Mouse (Mus musculus) small intestine, adult 2 months (tissue): Measurements from ENCODE around the gene Inka2. TPM values are rescaled to one million over a fixed set of nuclear protein-coding genes. Genes with fewer than 3 reads are reported as not detected.

Experiments used
- H3K27ac ChIP-seq: fragments of 200-500 bp; 2 replicates; pipeline ENCODE4 v1.5.1; 2012; ENCODE audit warnings: low read depth, low read length, control low read depth, inconsistent platforms; ENCODE audit not compliant: insufficient read depth
- H3K27me3 ChIP-seq: fragments of 200-500 bp; 2 replicates; pipeline ENCODE4 v1.6.1; 2012; ENCODE audit warnings: mild to moderate bottlenecking, moderate library complexity, low read length, inconsistent platforms; ENCODE audit not compliant: control insufficient read depth, insufficient read depth
- H3K36me3 ChIP-seq: fragments of 200-500 bp; 2 replicates; pipeline ENCODE4 v1.6.1; 2012; ENCODE audit warnings: mild to moderate bottlenecking, low read length, control low read depth, inconsistent platforms; ENCODE audit not compliant: control insufficient read depth, insufficient read depth
- H3K4me1 ChIP-seq: fragments of 200-500 bp; 2 replicates; pipeline ENCODE4 v1.6.1; 2012; ENCODE audit warnings: low read length, inconsistent platforms, mixed read lengths; ENCODE audit not compliant: control insufficient read depth, insufficient read depth, insufficient read length
- H3K4me3 ChIP-seq: fragments of 200-500 bp; 2 replicates; pipeline ENCODE4 v1.5.1; 2012; ENCODE audit warnings: low read depth, mild to moderate bottlenecking, control low read depth, inconsistent platforms, low read length, moderate library complexity
- CTCF ChIP-seq: fragments of 200-500 bp; IDR thresholded peaks from 2 replicates; pipeline ENCODE4 v1.5.1; 2012; ENCODE audit warnings: low read depth, mild to moderate bottlenecking, control low read depth, inconsistent platforms, low read length, moderate library complexity, mixed read lengths; ENCODE audit not compliant: insufficient replicate concordance, insufficient read length; ENCODE audit errors: extremely low read depth
- POLR2A ChIP-seq: fragments of 200-500 bp; IDR thresholded peaks from 2 replicates; pipeline ENCODE4 v1.6.1; 2012; ENCODE audit warnings: low read depth, mild to moderate bottlenecking, control low read depth, inconsistent platforms, low read length, moderate library complexity
- WGBS: fragments of 180-500 bp; shearing (Covaris S2); methylation state at CpG from one replicate; pipeline ENCODE4 v1.1.7; 2018; 5-methylcytosine and 5-hydroxymethylcytosine counted together
- polyA plus RNA-seq: library from polyadenylated mRNA; depleted of rRNA; stranded (reverse); fragments of >200 nt; gene quantifications from 2 replicates; pipeline ENCODE4 v1.2.3, GENCODE M21; 2012

Gene Inka2
- polyA plus RNA-seq, 1 experiment, result 0.80 TPM

DNA sequence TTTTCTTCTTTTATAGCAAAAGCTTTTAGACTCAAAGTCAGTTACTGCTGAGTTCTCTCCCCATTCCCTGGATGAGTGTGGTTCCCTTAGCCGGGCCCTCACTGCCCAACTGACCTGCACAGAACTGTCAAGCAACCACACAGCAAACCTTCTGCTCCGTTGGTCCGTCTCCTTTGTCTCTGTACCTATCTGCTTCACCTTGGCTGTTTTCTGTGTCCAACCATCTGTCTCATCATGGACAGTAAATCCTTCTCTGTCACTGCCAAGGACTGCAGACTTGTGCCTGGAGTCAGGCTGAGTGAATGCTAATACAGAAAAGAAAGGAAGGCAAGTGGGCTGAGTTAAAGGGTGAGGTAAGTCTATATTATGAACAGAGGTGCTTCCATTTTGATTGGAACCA, 34.6 kb upstream of the Inka2 start:
- H3K4me3 ChIP-seq, result no peak overlapping the region
- TF ChIP-seq POLR2A (no peak), CTCF (no peak)

DNA sequence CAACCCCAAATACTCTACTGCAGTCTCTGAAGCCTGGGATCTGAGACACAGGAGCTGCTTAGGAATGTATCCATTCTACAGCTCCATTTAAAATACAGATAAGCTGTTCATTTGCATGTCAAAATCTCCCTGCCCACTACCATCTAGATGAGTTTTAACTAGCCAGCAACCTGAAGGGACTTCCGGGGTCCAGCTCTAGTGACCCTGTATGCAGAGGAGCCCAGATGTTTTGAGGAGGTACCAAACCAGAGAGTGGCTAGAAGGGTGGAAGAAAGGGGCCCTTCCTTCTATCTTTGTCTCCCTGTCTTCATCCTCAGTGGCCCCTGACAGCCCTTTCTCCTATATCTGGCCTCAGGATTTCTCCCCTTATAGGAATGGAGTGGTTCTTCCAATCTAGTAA, 33.6 kb upstream of the Inka2 start:
- no peak overlapping the region for H3K27ac ChIP-seq
- TF ChIP-seq POLR2A, result no peak
- TF ChIP-seq CTCF, result no peak
- H3K27me3 ChIP-seq, result no peaks in the 10 kb centered on the region
- WGBS, result 83% methylated on average over 1 of the region's 1 CpGs
- H3K4me1 ChIP-seq, result no peaks in the 10 kb centered on the region
- H3K36me3 ChIP-seq, result no peaks in the 10 kb centered on the region
- H3K4me3 ChIP-seq, result no peak overlapping the region

More for the DNA sequence above, 34.6 kb upstream of the Inka2 start:
- H3K27me3 ChIP-seq, result no peaks in the 10 kb centered on the region
- no peaks in the 10 kb centered on the region for H3K4me1 ChIP-seq
- no peak overlapping the region for H3K27ac ChIP-seq
- 85% methylated on average over 3 of the region's 3 CpGs for WGBS
- no peaks in the 10 kb centered on the region for H3K36me3 ChIP-seq

DNA sequence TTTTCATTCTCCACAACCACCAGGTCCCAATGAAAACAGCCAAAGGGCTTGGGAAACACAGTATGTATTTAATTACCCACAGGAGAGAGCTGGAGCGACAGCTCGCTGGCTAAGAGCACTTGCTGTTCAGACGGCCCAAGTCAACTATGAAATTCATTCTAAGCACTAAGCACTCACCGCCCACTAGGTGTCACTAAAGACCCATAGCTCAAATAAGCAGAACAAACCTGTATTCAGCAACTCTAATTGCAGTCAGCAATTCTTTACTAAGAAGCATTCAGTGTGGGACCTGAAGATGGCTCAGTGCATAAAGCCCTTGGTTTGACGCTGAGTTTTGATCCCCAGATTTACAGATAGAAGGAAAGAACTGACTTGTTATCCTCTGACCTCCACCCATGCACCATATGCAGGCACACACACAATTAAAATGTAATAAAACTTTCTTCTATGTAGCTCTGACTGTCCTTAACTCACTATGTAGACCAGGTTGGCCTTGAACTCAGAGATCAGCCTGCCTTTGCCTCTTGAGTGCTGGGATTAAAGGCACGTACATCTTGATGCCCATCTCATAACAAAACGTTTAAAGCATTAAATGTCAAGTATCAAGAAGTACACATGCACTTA, 29.7 kb upstream of the Inka2 start:
- 16% methylated on average over 7 of the region's 7 CpGs for WGBS
- Histone ChIP-seq H3K4me1 (no peaks in the 10 kb centered on the region), H3K27ac (no peak overlapping the region), H3K36me3 (peaks cover 16% of the 10 kb centered on the region), H3K4me3 (no peak overlapping the region), H3K27me3 (no peaks in the 10 kb centered on the region)
- peak; percentile 58; the same call in 1 of the 2 replicates for TF ChIP-seq CTCF
- TF ChIP-seq POLR2A, result no peak

DNA sequence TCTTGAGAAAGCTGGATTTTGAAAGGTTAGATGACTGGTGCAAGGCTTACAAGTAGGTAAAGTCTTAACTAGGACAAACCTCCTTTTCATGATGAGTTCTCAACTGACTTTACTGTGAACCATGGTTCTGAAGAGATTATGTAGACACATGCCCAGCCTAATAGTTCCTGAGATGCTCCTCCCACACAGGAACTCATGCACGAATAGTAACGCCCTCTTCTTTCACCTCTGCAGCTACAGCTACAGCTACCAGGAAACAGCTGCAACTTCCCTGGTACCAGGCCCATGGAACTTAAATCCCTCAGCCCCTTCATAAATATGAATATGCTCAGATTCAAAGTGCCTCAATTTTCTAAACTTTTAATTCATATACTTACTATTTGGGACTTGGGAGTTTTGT, 28.5 kb upstream of the Inka2 start:
- no peak for TF ChIP-seq CTCF
- no peak for TF ChIP-seq POLR2A

DNA sequence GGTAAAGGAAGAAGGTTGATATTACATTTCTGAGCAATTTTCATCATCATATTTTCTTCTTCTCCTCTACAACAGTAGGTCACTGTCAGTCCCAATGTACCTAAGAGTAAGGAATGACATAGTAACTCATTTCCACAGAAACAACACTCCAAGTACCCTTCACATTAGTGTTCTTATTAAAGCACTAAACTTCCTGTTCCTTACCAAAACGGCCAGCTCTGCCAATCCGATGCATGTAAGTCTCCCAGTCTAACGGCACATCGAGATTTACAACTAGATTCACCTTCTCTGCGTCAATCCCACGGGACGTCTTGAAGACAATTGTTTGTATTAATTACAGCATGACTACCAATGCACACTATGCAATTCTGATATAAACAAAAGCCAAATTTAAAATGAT, 24.1 kb upstream of the Inka2 start:
- no peak overlapping the region for H3K4me3 ChIP-seq
- TF ChIP-seq CTCF (no peak), POLR2A (no peak)
- peaks cover 34% of the 10 kb centered on the region for H3K36me3 ChIP-seq
- no peak overlapping the region for H3K27ac ChIP-seq
- no peaks in the 10 kb centered on the region for H3K4me1 ChIP-seq
- WGBS, result 84% methylated on average over 7 of the region's 7 CpGs
- no peaks in the 10 kb centered on the region for H3K27me3 ChIP-seq

More for the DNA sequence above, 28.5 kb upstream of the Inka2 start:
- Histone ChIP-seq H3K27me3 (no peaks in the 10 kb centered on the region), H3K36me3 (peaks cover 22% of the 10 kb centered on the region), H3K27ac (no peak overlapping the region), H3K4me3 (no peak overlapping the region), H3K4me1 (no peaks in the 10 kb centered on the region)
- WGBS, result 20% methylated on average over 2 of the region's 2 CpGs

DNA sequence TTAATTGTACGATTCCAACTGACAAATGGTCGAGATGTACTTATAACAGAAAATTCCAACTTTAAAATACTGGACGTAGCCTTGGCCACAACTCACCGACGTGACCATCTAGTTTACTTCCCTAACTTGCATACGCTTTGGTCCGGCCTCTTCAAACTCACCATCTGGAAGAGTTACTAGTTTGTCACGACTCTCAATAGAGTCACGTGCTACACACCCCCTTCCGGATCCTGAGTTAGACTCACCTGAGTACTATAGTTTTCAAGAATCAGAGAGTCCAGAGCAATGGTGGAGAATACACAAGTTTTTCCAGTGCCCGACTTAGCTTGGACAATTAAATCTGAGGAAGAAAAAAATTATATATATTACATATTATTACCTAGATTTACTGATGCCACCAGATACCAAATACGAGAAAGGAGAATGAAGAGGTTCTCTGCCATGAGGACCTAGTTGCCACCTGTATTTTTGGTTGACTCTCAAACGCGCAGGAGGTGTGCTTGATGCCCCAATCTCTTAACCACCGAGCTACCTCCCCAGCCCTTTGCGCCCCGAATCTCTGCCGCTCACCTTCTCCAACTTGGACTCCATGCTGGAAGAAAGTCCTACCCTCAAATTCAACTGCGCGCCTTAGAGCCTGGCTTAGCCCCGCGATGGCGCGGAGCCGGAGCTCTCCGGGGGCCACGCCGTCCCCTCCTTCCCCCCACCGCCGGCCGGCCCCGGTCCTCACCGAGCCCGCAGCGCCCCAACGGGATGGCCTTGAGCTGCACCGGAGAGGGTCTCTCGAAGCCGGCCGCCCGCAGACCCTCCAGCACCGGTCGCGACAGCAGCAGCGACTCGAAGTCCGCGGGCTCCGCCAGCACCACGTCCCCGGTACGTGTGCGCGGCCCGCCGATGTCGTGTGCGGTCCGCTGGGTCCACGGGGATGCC, 17.7 kb upstream of the Inka2 start:
- 4% methylated on average over 60 of the region's 60 CpGs for WGBS
- Histone ChIP-seq H3K27ac (no peak overlapping the region), H3K27me3 (no peaks in the 10 kb centered on the region), H3K36me3 (peaks cover 8% of the 10 kb centered on the region; the same call in 1 of the 2 replicates), H3K4me3 (peak overlapping the region; percentile 87), H3K4me1 (no peaks in the 10 kb centered on the region; the same call in 1 of the 2 replicates)
- TF ChIP-seq POLR2A, result no peak
- TF ChIP-seq CTCF, result no peak

DNA sequence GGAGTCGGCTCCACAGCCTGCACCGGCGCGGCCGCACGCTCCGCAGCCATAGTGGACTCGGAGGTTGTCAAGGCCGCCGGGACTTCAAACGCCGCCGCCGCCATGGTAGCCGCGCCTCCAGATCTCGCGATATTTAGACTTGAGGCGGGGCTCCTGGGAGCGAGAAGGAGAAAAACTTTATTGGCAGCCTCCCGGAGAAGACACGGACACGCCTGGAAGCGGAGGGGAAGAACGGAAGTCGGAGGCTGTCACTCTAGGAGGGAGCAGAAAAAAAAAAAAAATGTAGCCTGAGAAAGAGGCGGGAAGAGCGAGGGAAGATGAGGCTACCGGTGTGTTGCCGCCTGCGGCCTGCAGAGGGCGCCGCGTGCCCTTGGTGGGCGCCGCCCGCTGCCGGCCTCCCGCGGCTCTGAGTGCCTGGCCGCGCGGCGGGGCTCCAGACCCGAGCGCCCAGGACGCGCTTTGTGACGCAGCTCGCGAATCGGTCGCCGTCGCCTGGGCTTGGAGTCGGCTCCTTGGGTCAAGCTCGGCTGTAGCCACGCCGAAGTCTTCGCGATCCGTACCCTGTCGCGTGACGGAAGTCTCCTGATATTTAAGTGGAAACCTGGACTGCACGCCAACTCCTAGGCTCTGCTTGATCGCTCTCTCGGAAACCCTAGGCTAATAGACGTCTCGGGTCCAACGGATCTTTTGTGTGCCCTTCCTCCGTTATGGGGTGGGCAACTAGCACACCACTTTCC, 16.9 kb upstream of the Inka2 start, which contains the start of gene Ddx20:
Gene Ddx20 (minus strand): TSS at position 251 of the 737 bp plus-strand sequence.
- H3K4me1 ChIP-seq, result no peaks in the 10 kb centered on the region; the same call in 1 of the 2 replicates
- peaks cover 6% of the 10 kb centered on the region; the same call in 1 of the 2 replicates for H3K36me3 ChIP-seq
- peak within 1 kb of the TSS; percentile 50 for H3K27ac ChIP-seq
- TF ChIP-seq CTCF (peak; percentile 90), POLR2A (peak; percentile 27)
- WGBS, result under 1% methylated on average over 71 of the region's 72 CpGs
- no peaks in the 10 kb centered on the region for H3K27me3 ChIP-seq
- H3K4me3 ChIP-seq, result peak within 1 kb of the TSS; percentile 87
